Mouse (Mus musculus) heart, adult 9 months (tissue): ENCODE results near the gene Ms4a14.
A peak's percentile ranks its signal among the peaks of the same experiment; 100 is the strongest.
"Not testable (repeated sequence)": the region's sequence is repeated elsewhere in the genome, so short reads cannot be mapped to it uniquely, and the experiment has no call there.

ENCODE experiments used
- DNase-seq, 2 experiments: peaks; one replicate each; pipeline ENCODE4 v3.0.0; 2022; ENCODE audit warnings: low spot score in 2 of 2

Gene Ms4a14

GRCm38 (mm10) chr19:11314354-11314753 lies at the start of gene Ms4a14:
Ms4a14 (minus strand) TSS chr19:11314454.
- DNase-seq, result no peak

GRCm38 (mm10) chr19:11362002-11362401 lies 47.7 kb upstream of the Ms4a14 start:
- no peak for DNase-seq

- DNase-seq, result no peak
Measured at GRCm38 (mm10) chr19:11360106-11360505, 45.9 kb upstream of the Ms4a14 start.

GRCm38 (mm10) chr19:11355730-11356129 lies 41.5 kb upstream of the Ms4a14 start:
- DNase-seq, result no peak

GRCm38 (mm10) chr19:11351878-11352277 lies 37.6 kb upstream of the Ms4a14 start:
- DNase-seq, result no peak

GRCm38 (mm10) chr19:11349698-11350481 lies 35.6 kb upstream of the Ms4a14 start:
- peak; percentile 29 to 43 for DNase-seq

- DNase-seq, result no peak
Measured at GRCm38 (mm10) chr19:11343992-11344391, 29.7 kb upstream of the Ms4a14 start.

- no peak for DNase-seq
Measured at GRCm38 (mm10) chr19:11343147-11343546, 28.9 kb upstream of the Ms4a14 start.

- peak in 1 of 2 experiments; percentile 10 for DNase-seq
Measured at GRCm38 (mm10) chr19:11335932-11336331, 21.7 kb upstream of the Ms4a14 start, which contains the start of gene Ms4a7. Ms4a7 (minus strand) TSS chr19:11336146.

- peak; percentile 15 to 23 for DNase-seq
Measured at GRCm38 (mm10) chr19:11321123-11321522, 6.9 kb upstream of the Ms4a14 start.

- no peak for DNase-seq
Measured at GRCm38 (mm10) chr19:11316786-11317185, 2.5 kb upstream of the Ms4a14 start.

- DNase-seq, result no peak
Measured at GRCm38 (mm10) chr19:11308888-11309287, 5.4 kb downstream of the Ms4a14 start.

GRCm38 (mm10) chr19:11299529-11299928 lies 14.7 kb downstream of the Ms4a14 start:
- DNase-seq, result not testable (repeated sequence)

GRCm38 (mm10) chr19:11298939-11299338 lies 15.3 kb downstream of the Ms4a14 start:
- no peak for DNase-seq

- DNase-seq, result not testable (repeated sequence)
Measured at GRCm38 (mm10) chr19:11293616-11294015, 20.6 kb downstream of the Ms4a14 start.

GRCm38 (mm10) chr19:11292990-11293389 lies 21.3 kb downstream of the Ms4a14 start:
- peak; percentile 3 to 9 for DNase-seq

- no peak for DNase-seq
Measured at GRCm38 (mm10) chr19:11283773-11284172, 30.5 kb downstream of the Ms4a14 start, which contains the start of gene Ms4a5. Ms4a5 (minus strand) TSS chr19:11283873.

- DNase-seq, result no peak
Measured at GRCm38 (mm10) chr19:11280223-11280622, 34.0 kb downstream of the Ms4a14 start.

- DNase-seq, result no peak
Measured at GRCm38 (mm10) chr19:11276431-11276830, 37.8 kb downstream of the Ms4a14 start.

GRCm38 (mm10) chr19:11266956-11267355 lies 47.3 kb downstream of the Ms4a14 start:
- no peak for DNase-seq

GRCm38 (mm10) chr19:11266052-11266845 lies 48.0 kb downstream of the Ms4a14 start, which contains the start of gene Ms4a1:
Ms4a1 (minus strand) TSS chr19:11266241.
- DNase-seq, result peak in 1 of 2 experiments; percentile 11

- DNase-seq, result no peak
Measured at GRCm38 (mm10) chr19:11264602-11265185, 49.6 kb downstream of the Ms4a14 start.
